Mouse (Mus musculus) midbrain, embryonic 11.5 days (tissue): ENCODE measurements around the gene Ehd2. TPM values are rescaled to one million over a fixed set of nuclear protein-coding genes. Genes with fewer than 3 reads are reported as not detected.

Experiments used
- ATAC-seq: fragments of 200-750 bp; cut with Nextera tagmentation; 2 replicates; pipeline ENCODE4 v1.8.0; 2017; ENCODE audit warnings: moderate TSS enrichment, moderate library complexity; ENCODE audit not compliant: low FRiP score
- DNase-seq: peaks from one replicate; pipeline ENCODE4 v3.0.0; 2015; ENCODE audit warnings: low spot score; ENCODE audit errors: missing footprints
- H3K27ac ChIP-seq: fragments of 300-500 bp; sonication (generic); 2 replicates; pipeline ENCODE4 v1.5.1; 2014; ENCODE audit warnings: low read depth, low read length
- H3K27me3 ChIP-seq: fragments of 300-500 bp; sonication (generic); 2 replicates; pipeline ENCODE4 v1.6.1; 2014; ENCODE audit warnings: mild to moderate bottlenecking, low read length, moderate library complexity, mixed read lengths; ENCODE audit not compliant: control insufficient read depth, insufficient read depth
- H3K36me3 ChIP-seq: fragments of 300-500 bp; sonication (generic); 2 replicates; pipeline ENCODE4 v1.6.1; 2014; ENCODE audit warnings: mild to moderate bottlenecking, low read length, moderate library complexity, mixed read lengths; ENCODE audit not compliant: control insufficient read depth, insufficient read depth
- H3K4me1 ChIP-seq: fragments of 300-500 bp; sonication (generic); 2 replicates; pipeline ENCODE4 v1.6.1; 2014; ENCODE audit warnings: low read length; ENCODE audit not compliant: control insufficient read depth, insufficient read depth
- H3K4me2 ChIP-seq: fragments of 300-500 bp; sonication (generic); 2 replicates; pipeline ENCODE4 v1.6.1; 2014; ENCODE audit warnings: mild to moderate bottlenecking, moderate library complexity
- H3K4me3 ChIP-seq: fragments of 300-500 bp; sonication (generic); 2 replicates; pipeline ENCODE4 v1.5.1; 2014; ENCODE audit warnings: low read depth, low read length
- H3K9ac ChIP-seq: fragments of 300-500 bp; sonication (generic); 2 replicates; pipeline ENCODE4 v1.6.1; 2014; ENCODE audit warnings: low read length
- H3K9me3 ChIP-seq: fragments of 300-500 bp; sonication (generic); 2 replicates; pipeline ENCODE4 v1.6.1; 2016; ENCODE audit warnings: low read length; ENCODE audit not compliant: control insufficient read depth
- WGBS: fragments of 180-500 bp; shearing (Covaris S2); extraction: QIAGEN DNeasy Blood & Tissue Kit; methylation state at CpG from one replicate; pipeline ENCODE4 v1.1.7; 2014; 5-methylcytosine and 5-hydroxymethylcytosine counted together
- polyA plus RNA-seq: library from polyadenylated mRNA; unstranded; fragments of >200 nt; fragmentation: Nextera tagmentation; extraction: Ambion mirVana; gene quantifications from 2 replicates; pipeline ENCODE4 v1.2.1, GENCODE M21; 2014

Gene Ehd2
- polyA plus RNA-seq, result 8.9 and 10.9 TPM in 2 replicates

- Histone ChIP-seq H3K4me2 (peak within 1 kb of the TSS; percentile 49), H3K4me1 (peaks cover 2% of the 10 kb centered on the region; the same call in 1 of the 2 replicates), H3K9me3 (peaks cover 2% of the 10 kb centered on the region; the same call in 1 of the 2 replicates), H3K27me3 (no peaks in the 10 kb centered on the region), H3K9ac (peak within 1 kb of the TSS; percentile 53; the same call in 1 of the 2 replicates), H3K27ac (no peak within 1 kb of the TSS), H3K4me3 (peak within 1 kb of the TSS; percentile 34), H3K36me3 (peaks cover 12% of the 10 kb centered on the region)
- peak; percentile 98 for DNase-seq
- WGBS, result under 1% methylated on average over 22 of the region's 22 CpGs
- ATAC-seq, result peak; percentile 87
These were observed at the start of gene Ehd2 for GRCm38 (mm10) chr7:15967312-15967711. Gene Ehd2 (minus strand): TSS chr7:15967567.

- 87% methylated on average over 5 of the region's 5 CpGs for WGBS
- no peak for ATAC-seq
- Histone ChIP-seq H3K4me3 (no peak overlapping the region), H3K27ac (no peak overlapping the region), H3K36me3 (peaks cover 3% of the 10 kb centered on the region; the same call in 1 of the 2 replicates), H3K9me3 (no peaks in the 10 kb centered on the region), H3K27me3 (no peaks in the 10 kb centered on the region), H3K4me1 (no peaks in the 10 kb centered on the region), H3K9ac (no peak overlapping the region), H3K4me2 (no peak overlapping the region)
- DNase-seq, result no peak
These were observed 48.0 kb upstream of the Ehd2 start for GRCm38 (mm10) chr7:16015384-16015783.

GRCm38 (mm10) chr7:16014521-16015175 is 47.3 kb upstream of the Ehd2 start:
- H3K27me3 ChIP-seq, result no peaks in the 10 kb centered on the region
- H3K4me3 ChIP-seq, result no peak overlapping the region
- WGBS, result 96% methylated on average over 8 of the region's 8 CpGs
- H3K4me2 ChIP-seq, result no peak overlapping the region
- peaks cover 3% of the 10 kb centered on the region; the same call in 1 of the 2 replicates for H3K36me3 ChIP-seq
- H3K27ac ChIP-seq, result no peak overlapping the region
- ATAC-seq (no peak), DNase-seq (peak; percentile 35)
- H3K9ac ChIP-seq, result no peak overlapping the region
- no peaks in the 10 kb centered on the region for H3K4me1 ChIP-seq
- no peaks in the 10 kb centered on the region for H3K9me3 ChIP-seq

- 90% methylated on average over 5 of the region's 5 CpGs for WGBS
- Histone ChIP-seq H3K4me2 (no peak overlapping the region), H3K4me1 (no peaks in the 10 kb centered on the region), H3K27ac (no peak overlapping the region), H3K36me3 (peaks cover 3% of the 10 kb centered on the region; the same call in 1 of the 2 replicates), H3K27me3 (no peaks in the 10 kb centered on the region), H3K9me3 (no peaks in the 10 kb centered on the region), H3K9ac (no peak overlapping the region), H3K4me3 (no peak overlapping the region)
- DNase-seq (peak; percentile 69), ATAC-seq (no peak)
These were observed 46.4 kb upstream of the Ehd2 start for GRCm38 (mm10) chr7:16013722-16014275.

- Histone ChIP-seq H3K4me1 (no peaks in the 10 kb centered on the region), H3K9me3 (no peaks in the 10 kb centered on the region), H3K4me2 (no peak overlapping the region), H3K4me3 (no peak overlapping the region), H3K9ac (no peak overlapping the region), H3K27ac (no peak overlapping the region), H3K36me3 (peaks cover 3% of the 10 kb centered on the region; the same call in 1 of the 2 replicates), H3K27me3 (no peaks in the 10 kb centered on the region)
- ATAC-seq (no peak), DNase-seq (peak; percentile 82)
- 87% methylated on average over 11 of the region's 11 CpGs for WGBS
These were observed 45.4 kb upstream of the Ehd2 start for GRCm38 (mm10) chr7:16012576-16013263.

- H3K27ac ChIP-seq, result no peak overlapping the region
- H3K9ac ChIP-seq, result no peak overlapping the region
- no peaks in the 10 kb centered on the region for H3K4me1 ChIP-seq
- no peak for ATAC-seq
- H3K27me3 ChIP-seq, result no peaks in the 10 kb centered on the region
- 91% methylated on average over 7 of the region's 7 CpGs for WGBS
- H3K4me2 ChIP-seq, result no peak overlapping the region
- peak; percentile 37 for DNase-seq
- H3K36me3 ChIP-seq, result peaks cover 3% of the 10 kb centered on the region; the same call in 1 of the 2 replicates
- no peaks in the 10 kb centered on the region for H3K9me3 ChIP-seq
- no peak overlapping the region for H3K4me3 ChIP-seq
These were observed 44.2 kb upstream of the Ehd2 start for GRCm38 (mm10) chr7:16011418-16012085.

- 93% methylated on average over 5 of the region's 5 CpGs for WGBS
- H3K27me3 ChIP-seq, result no peaks in the 10 kb centered on the region
- no peaks in the 10 kb centered on the region for H3K4me1 ChIP-seq
- no peak overlapping the region for H3K4me3 ChIP-seq
- peaks cover 3% of the 10 kb centered on the region; the same call in 1 of the 2 replicates for H3K36me3 ChIP-seq
- no peak overlapping the region for H3K4me2 ChIP-seq
- H3K27ac ChIP-seq, result no peak overlapping the region
- ATAC-seq (no peak), DNase-seq (peak; percentile 49)
- no peaks in the 10 kb centered on the region for H3K9me3 ChIP-seq
- no peak overlapping the region for H3K9ac ChIP-seq
These were observed 43.3 kb upstream of the Ehd2 start for GRCm38 (mm10) chr7:16010649-16011048.

GRCm38 (mm10) chr7:16009636-16010035 is 42.3 kb upstream of the Ehd2 start:
- Histone ChIP-seq H3K27me3 (no peaks in the 10 kb centered on the region), H3K9ac (no peak overlapping the region), H3K9me3 (no peaks in the 10 kb centered on the region), H3K27ac (no peak overlapping the region), H3K4me1 (no peaks in the 10 kb centered on the region), H3K4me2 (no peak overlapping the region), H3K36me3 (peaks cover 3% of the 10 kb centered on the region; the same call in 1 of the 2 replicates), H3K4me3 (no peak overlapping the region)
- DNase-seq (no peak), ATAC-seq (no peak)
- 84% methylated on average over 7 of the region's 7 CpGs for WGBS
